Mouse (Mus musculus): ENCODE measurements around the gene Nkiras2.

DNA sequence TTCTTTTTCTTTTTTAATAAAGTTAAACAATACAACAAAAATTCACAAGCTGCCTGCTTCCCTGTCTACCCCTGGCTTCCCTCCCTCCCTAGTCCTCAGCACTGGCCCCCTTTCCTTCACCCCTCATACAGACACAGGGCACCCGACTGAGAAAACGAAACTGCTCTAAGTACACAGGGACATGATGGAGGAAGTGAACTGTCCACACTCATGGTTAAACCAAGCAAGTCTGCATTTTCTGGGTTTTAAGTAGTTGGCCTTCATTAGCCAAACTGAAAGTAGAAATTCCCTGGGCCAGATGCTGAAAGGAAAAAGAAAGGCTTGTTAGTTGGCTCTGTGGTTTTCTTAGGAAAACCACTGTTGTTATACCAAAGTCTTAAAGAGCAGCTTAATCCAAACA, 36.2 kb upstream of the Nkiras2 start:
- no peak for TF ChIP-seq CTCF (IDR thresholded peaks at IDR 0.05; ENCODE audit: borderline replicate concordance, insufficient read depth, low read length)
- TF ChIP-seq POLR2A (IDR thresholded peaks at IDR 0.05; ENCODE audit: low read depth, low read length) = no peak
